Mouse (Mus musculus) urinary bladder, postnatal 25 days (tissue): ENCODE measurements around the gene Myh6.
"Not testable (repeated sequence)": the region's sequence is repeated elsewhere in the genome, so short reads cannot be mapped to it uniquely, and the experiment has no call there.

Source experiments
- DNase-seq: peaks from one replicate; pipeline ENCODE4 v3.0.0; 2022; ENCODE audit warnings: low spot score

Myh6 gene

GRCm38 (mm10) chr14:54956533-54956932 lies 10.2 kb downstream of the Myh6 start:
- no peak for DNase-seq

DNA sequence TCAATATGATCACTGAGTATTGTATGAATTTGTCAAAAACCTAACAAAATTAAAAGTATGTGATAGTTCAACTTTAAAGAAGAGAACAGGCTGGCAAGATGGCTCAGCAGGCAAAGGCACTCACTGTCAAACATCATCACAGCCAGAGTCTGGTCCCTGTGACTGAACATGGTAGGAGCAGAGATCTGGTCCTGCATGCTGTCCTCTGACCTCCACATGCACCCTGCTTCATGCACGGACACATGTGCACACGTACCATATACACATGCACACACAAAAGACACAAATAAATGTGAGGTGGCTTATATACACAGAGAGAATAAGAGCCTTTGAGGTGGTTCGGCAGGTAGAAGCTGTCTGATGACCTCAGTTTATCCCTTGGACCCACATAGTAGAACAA lies 11.2 kb downstream of the Myh6 start:
- DNase-seq = no peak

- no peak for DNase-seq
These were observed 12.3 kb downstream of the Myh6 start for GRCm38 (mm10) chr14:54954474-54954873.

GRCm38 (mm10) chr14:54953664-54954206 lies 13.0 kb downstream of the Myh6 start:
- no peak for DNase-seq

DNA sequence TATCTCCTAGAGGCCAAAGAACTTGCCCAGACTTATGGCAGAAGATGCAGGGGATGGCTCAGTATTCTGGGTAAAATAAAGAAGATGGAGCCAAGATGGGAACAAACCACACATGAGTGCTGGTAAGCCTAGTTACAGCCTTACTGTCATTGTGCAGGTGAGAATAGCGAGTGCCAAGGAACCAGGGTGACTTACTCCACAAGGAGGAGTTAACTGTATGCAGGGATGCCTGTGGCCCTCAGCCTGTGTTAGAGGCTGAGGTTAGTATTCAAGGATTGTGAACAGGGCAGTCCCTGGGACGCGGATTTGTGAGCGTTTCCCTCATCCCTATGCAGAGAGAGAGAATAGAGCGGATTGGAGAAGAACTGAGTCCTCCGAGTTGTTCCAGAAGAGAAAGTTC lies 15.1 kb downstream of the Myh6 start:
- DNase-seq = no peak

- no peak for DNase-seq
These were observed 16.2 kb downstream of the Myh6 start for GRCm38 (mm10) chr14:54950493-54950892.

DNA sequence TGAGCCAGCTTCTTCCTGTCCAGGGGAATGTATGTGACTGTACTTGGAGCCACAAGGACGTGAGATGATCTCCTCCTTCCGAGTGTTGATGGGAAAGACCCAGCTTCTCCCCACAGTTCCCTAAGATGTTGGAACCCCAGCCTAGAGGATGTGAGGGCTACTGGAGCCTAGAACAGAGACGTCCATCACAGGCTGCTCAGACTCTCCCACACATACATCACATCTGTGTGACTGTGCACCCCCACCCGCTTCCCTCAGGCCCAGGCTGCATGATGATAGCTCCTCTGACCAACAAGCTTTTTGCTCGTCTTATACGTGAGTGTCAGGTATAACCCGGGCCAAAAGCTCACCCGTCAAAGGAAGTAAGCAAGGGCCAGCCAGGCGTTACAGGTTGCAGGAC lies 17.9 kb downstream of the Myh6 start:
- DNase-seq = no peak

DNA sequence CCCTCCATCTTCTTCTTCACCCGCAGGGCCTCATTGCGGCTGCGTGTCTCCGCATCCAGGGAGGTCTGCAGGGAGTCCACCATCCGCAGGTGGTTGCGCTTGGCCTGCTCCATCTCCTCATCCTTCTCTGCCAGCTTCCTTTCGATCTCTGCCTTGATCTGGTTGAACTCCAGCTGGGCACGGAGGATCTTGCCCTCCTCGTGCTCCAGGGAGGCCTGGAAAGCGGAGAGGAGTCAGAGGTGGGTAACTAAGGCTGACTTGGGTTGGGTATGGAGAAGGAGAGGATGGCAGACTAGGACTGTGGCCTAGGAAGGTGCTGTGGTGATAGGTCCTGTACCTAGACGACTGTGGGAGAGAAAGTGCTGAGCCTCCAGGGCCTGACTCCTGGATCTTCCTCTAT lies 19.7 kb downstream of the Myh6 start:
- not testable (repeated sequence) for DNase-seq

DNA sequence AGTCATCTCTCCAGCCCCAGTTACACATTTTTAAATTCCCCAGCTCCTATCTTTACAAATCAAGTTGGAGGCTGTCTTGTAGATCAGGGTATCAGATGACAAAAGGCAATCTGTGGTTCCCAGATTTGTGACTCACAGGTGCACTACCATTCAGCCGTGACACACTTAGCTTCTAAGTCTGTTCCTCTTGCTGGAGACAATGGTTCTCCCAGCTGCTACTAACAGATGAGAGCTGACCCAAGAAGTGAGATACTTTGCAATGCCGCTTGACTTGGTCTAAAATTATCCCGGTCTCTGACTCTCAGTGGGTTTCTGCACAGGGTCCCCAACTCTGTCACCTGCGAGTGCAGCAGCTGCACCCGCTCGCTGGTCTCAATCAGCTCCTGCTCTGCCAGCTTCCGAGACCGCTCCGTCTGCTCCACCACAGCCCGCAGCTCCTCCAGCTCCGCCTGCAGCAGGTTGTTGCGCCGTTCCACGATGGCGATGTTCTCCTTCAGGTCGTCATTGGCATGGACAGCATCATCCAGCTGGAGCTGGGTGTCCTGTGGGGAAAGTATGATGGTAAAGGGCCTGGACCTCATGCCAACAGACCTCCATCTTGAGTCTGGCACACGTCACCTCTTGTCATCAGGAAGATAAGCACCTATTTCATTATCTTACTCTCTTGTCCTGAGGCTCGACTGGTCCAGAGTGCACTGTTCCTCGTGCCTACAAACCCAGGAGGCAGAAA lies 20.6 kb downstream of the Myh6 start:
- DNase-seq = no peak

DNA sequence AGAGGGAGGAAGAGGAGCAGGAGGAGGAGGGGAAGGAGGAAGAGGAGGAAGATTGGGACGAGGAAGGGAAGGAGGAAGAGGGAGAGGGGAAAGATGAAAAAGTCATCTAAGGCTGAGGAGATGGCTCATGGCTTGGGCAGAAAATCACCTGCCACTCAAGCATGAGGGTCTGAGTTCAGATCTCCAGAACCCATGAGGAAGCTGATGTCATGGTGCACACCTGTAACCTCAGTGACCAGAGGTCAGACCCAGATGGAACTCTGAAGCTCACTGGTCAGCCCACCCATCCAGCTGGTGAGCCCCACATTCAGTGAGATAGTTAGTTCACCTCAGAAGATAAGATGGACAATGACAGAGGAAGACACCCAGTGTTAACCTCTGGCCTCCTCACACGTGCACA lies 21.8 kb downstream of the Myh6 start:
- DNase-seq = no peak

- DNase-seq = no peak
These were observed 22.8 kb downstream of the Myh6 start for GRCm38 (mm10) chr14:54943971-54944370.

- DNase-seq = no peak
These were observed 24.2 kb downstream of the Myh6 start for GRCm38 (mm10) chr14:54942479-54942878.

DNA sequence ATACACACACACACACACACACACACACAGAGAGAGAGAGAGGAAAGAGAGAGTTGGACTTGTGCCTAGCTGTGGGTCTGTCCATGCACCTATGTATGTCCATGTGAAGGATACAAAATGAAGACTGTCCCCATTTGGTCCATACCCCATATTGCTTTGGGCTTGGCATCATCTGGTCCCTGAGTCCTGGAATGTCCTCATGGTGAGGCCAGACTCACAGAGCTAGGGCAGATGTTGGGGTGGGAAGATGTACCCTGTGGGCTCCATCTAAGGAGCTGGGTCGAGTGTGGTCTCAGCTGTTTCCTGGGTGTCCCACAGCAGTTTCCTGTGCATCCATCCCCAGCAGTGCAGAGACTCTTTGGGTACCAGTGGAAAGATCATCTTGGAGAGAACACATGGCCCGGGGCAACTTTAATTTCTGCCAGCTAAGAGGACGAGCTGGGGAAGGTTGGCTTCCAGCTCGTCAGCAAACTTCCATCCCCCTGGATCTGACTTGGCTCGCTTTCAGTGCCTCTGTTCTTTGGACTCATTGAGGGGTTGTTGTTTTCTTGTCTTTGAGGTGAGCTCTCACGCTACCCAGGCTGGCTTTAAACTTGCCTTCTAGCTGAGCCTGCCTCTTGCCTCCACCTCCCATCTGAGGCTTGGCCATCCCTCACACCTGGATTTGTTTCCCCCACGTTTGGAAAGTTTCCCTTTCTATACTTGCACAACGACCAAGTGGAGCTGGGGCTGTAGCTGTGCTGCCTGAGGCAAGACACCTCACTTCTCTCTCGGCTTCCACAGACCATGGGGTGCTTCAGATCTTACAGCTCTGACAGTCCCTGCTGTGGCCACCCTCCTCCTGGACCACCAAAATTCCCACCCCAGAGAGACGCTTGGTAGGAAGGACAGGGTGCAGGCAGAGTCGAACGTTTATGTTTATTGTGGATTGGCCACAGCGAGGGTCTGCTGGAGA lies 25.4 kb downstream of the Myh6 start:
- DNase-seq = no peak

DNA sequence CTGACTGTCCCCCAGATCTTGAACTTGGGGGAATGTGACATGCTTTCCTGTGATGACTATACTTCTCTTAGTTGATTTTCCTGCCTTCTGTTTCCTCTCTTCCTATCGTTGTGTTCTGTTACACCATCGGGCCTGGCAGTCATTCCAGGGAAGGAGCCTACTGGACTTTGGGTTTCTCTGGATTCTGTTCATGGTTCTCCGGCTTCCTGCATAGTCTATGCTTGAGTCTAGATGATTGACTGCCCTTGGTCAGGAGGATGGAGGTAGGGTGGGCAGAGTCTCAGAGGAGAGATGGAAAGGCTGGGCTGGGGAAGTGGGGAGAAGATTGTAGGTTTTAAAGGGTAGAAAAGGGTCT lies 26.6 kb downstream of the Myh6 start:
- DNase-seq = no peak

DNA sequence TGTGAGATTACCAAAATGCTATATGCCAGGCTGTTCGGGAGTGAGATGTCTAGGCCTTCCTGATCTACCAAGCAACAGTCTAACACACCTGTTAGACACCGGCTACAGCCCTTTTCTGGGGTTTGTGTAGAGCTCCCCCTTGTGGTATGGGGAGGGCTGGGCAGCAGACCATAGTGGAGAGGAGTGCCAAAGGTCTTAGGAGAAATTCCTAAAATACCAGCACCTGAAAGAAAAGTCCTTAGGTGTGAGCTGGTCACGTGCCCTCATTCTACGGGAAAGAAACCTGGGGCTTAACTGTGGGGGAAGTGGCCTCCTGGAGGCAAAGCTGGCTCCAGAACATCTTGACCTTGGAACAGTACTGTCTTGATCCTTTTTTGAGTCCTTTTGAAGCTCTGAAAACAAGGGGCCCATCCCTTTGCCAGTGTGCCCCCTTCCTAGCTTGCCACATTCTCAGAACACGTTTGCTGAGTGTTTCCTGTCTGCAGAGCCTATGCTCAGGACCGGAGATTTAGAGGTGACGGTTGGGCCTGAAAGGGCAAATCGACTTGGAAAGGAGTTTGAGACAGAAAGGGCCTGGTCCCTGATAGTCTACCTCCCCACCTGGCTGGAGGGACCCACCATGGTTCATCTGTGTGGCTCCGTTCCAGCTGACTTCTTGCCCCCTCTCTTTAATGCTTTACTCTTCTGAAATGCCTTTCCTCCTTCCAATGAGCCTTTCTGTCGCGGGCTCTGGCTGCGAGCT lies 27.1 kb downstream of the Myh6 start:
- DNase-seq = peak; percentile 73

GRCm38 (mm10) chr14:54938431-54939219 lies 28.1 kb downstream of the Myh6 start:
- DNase-seq = no peak

DNA sequence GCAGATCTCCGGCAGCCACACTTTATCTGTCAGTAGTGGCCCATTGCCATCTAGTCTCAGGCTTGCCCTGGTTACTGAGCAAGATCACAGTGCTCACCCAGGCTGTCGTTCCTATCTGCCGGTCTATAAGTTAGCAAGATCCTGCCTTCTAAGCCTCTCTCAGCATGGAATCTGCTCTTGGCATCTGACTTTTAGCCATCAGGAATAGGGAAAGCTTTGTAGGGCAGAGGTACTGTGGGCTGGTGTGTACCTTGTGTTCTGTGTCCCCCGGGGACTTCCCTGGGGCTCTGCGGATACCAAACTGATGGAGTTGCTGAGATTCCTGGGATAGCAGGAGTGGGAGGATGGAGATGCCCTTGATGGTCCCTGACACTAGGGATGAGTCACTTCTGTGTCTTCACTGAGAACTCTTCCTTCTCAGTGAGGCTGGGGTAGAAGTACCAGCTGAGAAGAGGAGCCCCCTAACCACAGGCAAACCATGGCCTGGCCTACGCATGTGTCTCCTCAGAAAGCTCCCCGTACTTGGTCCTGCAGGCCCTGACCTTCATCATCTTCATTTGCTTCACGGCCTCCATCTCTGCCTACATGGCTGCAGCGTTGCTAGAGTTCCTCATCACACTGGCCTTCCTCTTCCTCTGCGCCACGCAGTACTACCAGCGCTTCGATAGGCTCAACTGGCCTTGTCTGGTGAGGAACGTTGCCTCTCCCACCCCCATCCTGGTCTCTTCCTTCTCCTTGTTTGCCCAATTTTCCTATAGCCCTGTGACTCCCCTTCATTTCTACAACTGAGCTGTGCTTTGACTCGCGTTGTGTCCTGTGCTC lies 29.2 kb downstream of the Myh6 start:
- no peak for DNase-seq

DNA sequence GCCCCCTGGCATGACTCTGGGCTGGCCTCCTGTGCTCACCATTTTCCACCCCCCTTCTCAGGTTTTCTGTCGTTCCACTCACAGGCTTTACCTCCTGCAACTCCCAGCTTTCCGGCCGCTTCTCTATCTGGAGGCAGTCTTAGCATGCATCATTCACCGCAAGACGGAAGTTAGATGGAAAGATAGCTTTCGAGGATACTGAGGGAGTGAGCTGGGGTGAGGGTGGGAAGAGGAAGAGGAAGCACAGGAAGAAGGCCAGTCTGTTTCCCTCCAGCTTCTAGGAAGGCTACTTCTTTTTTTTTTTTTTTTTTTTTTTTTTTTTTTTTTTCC lies 29.9 kb downstream of the Myh6 start:
- DNase-seq = no peak

DNA sequence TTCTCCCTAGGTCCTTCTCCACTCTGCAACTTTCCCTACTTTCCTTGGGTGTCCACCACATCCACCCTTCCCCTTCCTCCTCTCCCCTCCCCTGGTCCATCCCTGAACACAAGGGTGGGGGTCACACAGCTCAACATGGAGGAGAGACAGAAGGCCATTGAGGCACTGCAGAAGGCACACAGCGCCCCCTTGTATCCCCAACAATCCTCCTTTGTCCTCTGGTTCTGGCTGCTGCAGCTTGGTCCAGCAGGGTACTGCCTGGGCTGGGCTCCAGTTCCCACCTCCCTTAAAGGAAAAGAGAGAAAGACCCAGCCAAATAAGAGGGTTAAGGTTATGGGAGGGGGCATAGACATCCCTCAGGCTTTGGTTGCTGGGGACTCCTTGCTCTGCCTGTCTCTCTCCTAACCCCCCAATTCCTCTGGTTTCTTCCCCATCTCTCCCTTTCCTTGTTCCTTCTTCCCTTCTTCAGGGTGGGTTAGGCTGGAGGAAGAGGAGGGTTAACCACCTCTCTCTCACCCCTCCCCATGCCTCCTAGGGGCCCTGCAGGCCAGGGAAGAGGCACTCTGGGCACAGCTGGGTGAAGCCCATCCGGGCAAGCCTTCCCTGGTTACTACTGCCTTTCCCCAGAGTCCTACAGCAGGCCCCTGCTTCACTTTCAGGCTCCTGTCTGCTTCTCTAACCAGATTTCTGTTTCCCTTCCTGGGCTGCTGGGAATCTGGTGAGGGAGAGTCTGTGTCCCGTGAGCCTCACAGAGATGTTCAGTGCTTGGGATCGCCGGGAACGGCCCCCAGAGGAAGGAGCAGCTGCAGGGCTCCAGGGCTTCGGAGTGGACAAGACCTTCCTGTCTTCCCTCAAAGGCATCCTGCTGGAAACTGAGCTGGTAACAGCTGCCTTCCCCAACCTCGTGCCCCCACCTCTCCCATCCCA lies 30.6 kb downstream of the Myh6 start, which contains the start of gene Cmtm5:
Gene Cmtm5, plus strand, starts transcription at position 358 of the 927 bp plus-strand sequence.
- no peak for DNase-seq
